Mouse (Mus musculus) limb, embryonic 11.5 days (tissue): ENCODE measurements around the gene Vps72. TPM values are rescaled to one million over a fixed set of nuclear protein-coding genes. Genes with fewer than 3 reads are reported as not detected.
A peak's percentile ranks its signal among the peaks of the same experiment; 100 is the strongest.
"Not testable (repeated sequence)": the region's sequence is repeated elsewhere in the genome, so short reads cannot be mapped to it uniquely, and the experiment has no call there.

ENCODE experiments used
- ATAC-seq: fragments of 200-750 bp; cut with Nextera tagmentation; 2 replicates; pipeline ENCODE4 v1.8.0; 2017; ENCODE audit warnings: low read depth; ENCODE audit not compliant: insufficient number of reproducible peaks, low FRiP score, low TSS enrichment
- DNase-seq: peaks from one replicate; pipeline ENCODE4 v3.0.0-alpha.2; 2015; ENCODE audit warnings: low spot score
- H3K27ac ChIP-seq: fragments of 300-500 bp; sonication (generic); replicated peaks from 2 replicates; pipeline ENCODE4 v1.5.1; 2014; ENCODE audit warnings: low read depth, mild to moderate bottlenecking, low read length
- H3K27me3 ChIP-seq: fragments of 300-500 bp; sonication (generic); 2 replicates; pipeline ENCODE4 v1.6.1; 2014; ENCODE audit warnings: mild to moderate bottlenecking, low read length, mixed read lengths; ENCODE audit not compliant: control insufficient read depth, insufficient read depth
- H3K36me3 ChIP-seq: fragments of 300-500 bp; sonication (generic); 2 replicates; pipeline ENCODE4 v1.6.1; 2014; ENCODE audit warnings: mild to moderate bottlenecking, low read length, moderate library complexity, mixed read lengths; ENCODE audit not compliant: control insufficient read depth, insufficient read depth
- H3K4me1 ChIP-seq: fragments of 300-500 bp; sonication (generic); 2 replicates; pipeline ENCODE4 v1.6.1; 2014; ENCODE audit warnings: low read length, mixed read lengths; ENCODE audit not compliant: control insufficient read depth, insufficient read depth
- H3K4me2 ChIP-seq: fragments of 300-500 bp; sonication (generic); 2 replicates; pipeline ENCODE4 v1.6.1; 2014; ENCODE audit warnings: low read depth, mild to moderate bottlenecking, moderate library complexity; ENCODE audit not compliant: severe bottlenecking
- H3K4me3 ChIP-seq: fragments of 300-500 bp; sonication (generic); 2 replicates; pipeline ENCODE4 v1.5.1; 2014; ENCODE audit warnings: low read depth, low read length
- H3K9ac ChIP-seq: fragments of 300-500 bp; sonication (generic); 2 replicates; pipeline ENCODE4 v1.6.1; 2014; ENCODE audit warnings: mild to moderate bottlenecking, low read length
- H3K9me3 ChIP-seq: fragments of 300-500 bp; sonication (generic); 2 replicates; pipeline ENCODE4 v1.6.1; 2016; ENCODE audit warnings: low read length; ENCODE audit not compliant: control insufficient read depth
- WGBS: fragments of 180-500 bp; shearing (Covaris S2); extraction: QIAGEN DNeasy Blood & Tissue Kit; methylation state at CpG from one replicate; pipeline ENCODE4 v1.1.7; 2014; 5-methylcytosine and 5-hydroxymethylcytosine counted together
- polyA plus RNA-seq: library from polyadenylated mRNA; unstranded; fragments of >200 nt; fragmentation: Nextera tagmentation; extraction: Ambion mirVana; gene quantifications from 2 replicates; pipeline ENCODE4 v1.2.1, GENCODE M21; 2014

The Vps72 gene
- polyA plus RNA-seq, 1 experiment from 2014 or later = 254 TPM

DNA sequence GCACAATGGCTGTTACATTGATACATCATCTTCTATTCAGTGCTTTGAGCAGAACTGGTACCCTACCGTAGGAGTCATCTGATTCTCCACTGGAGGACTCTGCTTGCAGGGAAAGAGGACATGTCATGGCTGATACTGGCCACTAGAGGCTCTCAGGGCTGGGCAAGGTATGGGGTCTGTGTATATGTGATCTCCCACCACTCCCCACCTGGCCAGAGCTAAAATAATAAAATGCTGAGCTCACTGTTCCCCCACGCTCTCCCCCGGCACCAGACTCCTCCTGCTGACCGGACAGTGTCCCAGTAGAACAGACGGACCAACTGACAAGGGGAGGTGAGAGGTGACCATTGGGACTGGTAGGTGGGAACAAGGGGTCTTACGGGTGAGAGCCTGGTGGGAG lies 13.4 kb downstream of the Vps72 start, which contains the start of gene Tmod4:
TSS of gene Tmod4 (plus strand) at position 231 of the 400 bp plus-strand sequence.
- H3K27me3 ChIP-seq = no peaks in the 10 kb centered on the region
- 62% methylated on average over 6 of the region's 6 CpGs for WGBS
- H3K4me3 ChIP-seq = no peak within 1 kb of the TSS
- peaks cover 23% of the 10 kb centered on the region; the same call in 1 of the 2 replicates for H3K36me3 ChIP-seq
- H3K4me1 ChIP-seq = no peaks in the 10 kb centered on the region
- no peak within 1 kb of the TSS for H3K27ac ChIP-seq
- no peak within 1 kb of the TSS for H3K4me2 ChIP-seq
- H3K9me3 ChIP-seq = no peaks in the 10 kb centered on the region
- DNase-seq (peak; percentile 47), ATAC-seq (peak; percentile 52; the same call in 1 of the 2 replicates)
- H3K9ac ChIP-seq = no peak within 1 kb of the TSS

DNA sequence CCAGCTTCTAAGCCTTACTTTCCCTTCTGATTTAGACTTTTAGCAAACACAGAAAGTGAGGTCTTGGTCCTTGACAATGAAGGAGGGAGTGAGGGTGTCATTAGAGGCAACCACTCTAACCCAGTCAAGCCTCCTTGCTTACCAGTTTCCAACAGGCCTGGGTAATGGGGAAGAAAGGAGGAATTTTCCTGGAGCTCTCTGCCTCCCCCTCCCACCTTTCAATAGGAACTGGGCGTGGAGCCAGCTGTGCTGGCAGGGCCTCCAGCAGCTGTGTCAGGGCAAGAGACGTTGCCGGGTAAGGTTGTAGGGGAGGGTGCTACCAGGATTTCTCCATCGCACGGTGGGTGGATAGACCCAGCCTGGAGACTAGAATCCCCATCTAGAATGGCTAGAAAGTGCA lies 14.2 kb downstream of the Vps72 start:
- Histone ChIP-seq H3K9me3 (no peaks in the 10 kb centered on the region), H3K4me1 (no peaks in the 10 kb centered on the region), H3K36me3 (peaks cover 19% of the 10 kb centered on the region; the same call in 1 of the 2 replicates), H3K27me3 (no peaks in the 10 kb centered on the region), H3K4me2 (no peak overlapping the region), H3K9ac (no peak overlapping the region), H3K27ac (no peak overlapping the region), H3K4me3 (no peak overlapping the region)
- ATAC-seq (no peak), DNase-seq (no peak)
- WGBS = 43% methylated on average over 5 of the region's 5 CpGs

DNA sequence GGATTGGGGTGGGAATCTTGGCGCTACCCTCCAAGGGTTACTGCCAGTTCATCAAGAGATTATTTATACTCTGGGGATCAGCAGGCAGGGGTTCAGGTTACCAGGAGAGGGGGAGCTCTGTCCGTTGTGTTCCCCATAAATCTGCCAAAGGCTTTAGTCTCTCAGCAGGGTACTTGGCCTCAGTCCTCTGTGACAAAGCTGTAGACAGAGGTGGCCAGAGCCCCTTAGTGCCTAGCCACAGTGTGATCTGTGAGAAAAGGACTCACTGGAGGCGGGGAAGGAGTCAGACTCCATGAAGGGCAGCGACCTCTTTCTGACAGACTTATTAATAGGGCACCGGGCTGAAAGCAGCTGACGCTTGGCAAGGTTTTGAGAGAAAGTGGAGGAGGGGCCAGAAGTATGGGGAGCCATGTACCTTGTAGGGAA lies 18.4 kb downstream of the Vps72 start:
- ATAC-seq = no peak
- no peak overlapping the region for H3K27ac ChIP-seq
- H3K4me3 ChIP-seq = no peak overlapping the region
- no peak for DNase-seq
- H3K9me3 ChIP-seq = no peaks in the 10 kb centered on the region
- no peaks in the 10 kb centered on the region; the same call in 1 of the 2 replicates for H3K4me1 ChIP-seq
- 31% methylated on average over 6 of the region's 6 CpGs for WGBS
- no peak overlapping the region for H3K9ac ChIP-seq
- no peaks in the 10 kb centered on the region for H3K27me3 ChIP-seq
- 0 out of 2 replicates have a peak, but pooled peaks cover 3% of the 10 kb centered on the region for H3K36me3 ChIP-seq
- no peak overlapping the region for H3K4me2 ChIP-seq

DNA sequence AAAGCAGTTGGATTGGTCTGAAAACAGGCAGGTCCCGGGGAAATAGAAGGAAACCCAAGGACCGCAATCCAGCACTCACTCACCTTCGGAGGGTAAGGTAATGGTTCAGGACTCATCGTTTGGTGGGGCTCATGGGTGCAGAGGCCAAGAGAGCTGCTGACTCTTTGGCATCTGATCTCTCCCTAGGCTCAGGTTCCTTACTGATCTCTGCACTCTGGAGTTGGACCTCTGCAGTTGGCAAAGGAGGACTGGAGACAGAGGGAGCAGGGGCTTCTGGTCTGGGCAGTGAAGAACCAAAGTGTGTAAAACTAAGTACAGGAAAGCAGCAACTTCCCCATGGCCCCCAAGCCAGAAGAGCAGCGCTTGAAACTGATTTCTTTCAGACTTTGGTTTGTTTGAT lies 19.3 kb downstream of the Vps72 start:
- DNase-seq = no peak
- Histone ChIP-seq H3K27ac (no peak overlapping the region), H3K9ac (no peak overlapping the region), H3K27me3 (no peaks in the 10 kb centered on the region), H3K9me3 (no peaks in the 10 kb centered on the region), H3K4me2 (no peak overlapping the region), H3K4me1 (peaks cover 3% of the 10 kb centered on the region; the same call in 1 of the 2 replicates), H3K36me3 (0 out of 2 replicates have a peak, but pooled peaks cover 3% of the 10 kb centered on the region), H3K4me3 (no peak overlapping the region)
- no peak for ATAC-seq
- 84% methylated on average over 5 of the region's 5 CpGs for WGBS

DNA sequence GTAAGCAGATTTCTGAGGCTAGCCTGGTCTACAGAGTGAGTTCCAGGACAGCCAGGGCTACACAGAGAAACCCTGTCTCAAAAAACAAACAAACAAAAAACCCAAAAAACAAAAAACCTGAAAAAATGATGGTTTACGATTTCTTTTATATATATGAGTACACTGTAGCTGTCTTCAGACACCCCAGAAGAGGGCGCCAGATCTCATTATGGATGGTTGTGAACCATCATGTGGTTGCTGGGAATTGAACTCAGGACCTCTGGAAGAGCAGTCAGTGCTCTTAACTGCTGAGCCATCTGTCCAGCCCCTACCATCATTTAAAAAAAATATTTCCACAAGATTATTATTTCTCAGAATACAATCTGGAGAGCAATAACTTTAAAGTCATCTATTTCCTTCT lies 21.6 kb downstream of the Vps72 start:
- H3K9ac ChIP-seq = not testable (repeated sequence)
- WGBS = 87% methylated on average over 2 of the region's 2 CpGs

DNA sequence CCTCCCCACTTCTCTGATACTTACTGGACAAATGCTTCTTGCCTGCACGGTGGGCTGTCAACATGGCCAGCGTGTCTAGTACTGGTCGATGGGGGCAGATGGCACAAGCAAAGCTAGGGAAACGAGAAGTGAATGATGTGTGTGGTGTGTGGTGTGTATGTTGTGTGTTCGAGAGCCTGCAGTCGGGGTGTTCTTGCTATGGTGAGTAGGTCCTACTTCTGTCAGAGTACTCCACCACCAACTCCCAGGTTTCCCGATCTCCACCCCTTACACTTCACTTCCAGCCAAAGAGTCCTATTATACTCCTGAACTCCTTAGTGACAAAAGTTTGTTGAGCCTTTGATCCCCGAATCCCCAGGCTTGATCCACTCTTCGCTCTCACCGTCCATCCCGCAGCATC lies 22.4 kb downstream of the Vps72 start:
- Histone ChIP-seq H3K9me3 (no peaks in the 10 kb centered on the region), H3K27me3 (no peaks in the 10 kb centered on the region), H3K9ac (peak overlapping the region; percentile 74), H3K4me2 (peak overlapping the region; percentile 76), H3K4me1 (peaks cover 4% of the 10 kb centered on the region; the same call in 1 of the 2 replicates), H3K4me3 (peak overlapping the region; percentile 65), H3K27ac (no peak overlapping the region), H3K36me3 (0 out of 2 replicates have a peak, but pooled peaks cover 3% of the 10 kb centered on the region)
- ATAC-seq (no peak), DNase-seq (no peak)
- 58% methylated on average over 11 of the region's 11 CpGs for WGBS

More for the DNA sequence above, 21.6 kb downstream of the Vps72 start:
- H3K4me2 ChIP-seq, H3K27me3 ChIP-seq, H3K9me3 ChIP-seq, H3K27ac ChIP-seq, ATAC-seq, H3K4me1 ChIP-seq, H3K4me3 ChIP-seq, H3K36me3 ChIP-seq, DNase-seq: not testable (repeated sequence)

DNA sequence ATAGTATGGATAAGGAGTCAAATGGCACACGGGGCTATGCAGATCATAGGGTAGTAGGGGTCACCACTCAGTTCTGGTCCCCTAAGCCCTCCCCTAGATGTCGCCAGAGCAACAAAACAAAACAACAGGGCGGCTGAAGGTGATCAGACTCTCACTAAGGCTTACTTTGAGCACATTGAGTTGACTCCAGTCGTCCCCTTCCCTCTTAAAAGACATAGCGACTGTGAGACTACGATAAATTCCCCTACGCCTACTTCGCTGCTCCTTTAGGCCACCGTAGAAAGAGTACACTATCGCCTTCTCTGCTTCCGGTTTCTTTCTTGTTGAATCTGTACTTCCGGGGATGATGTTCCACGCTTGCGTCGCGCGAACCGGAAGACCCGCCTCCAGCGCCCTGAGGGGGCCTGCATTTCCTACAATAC lies 22.9 kb downstream of the Vps72 start, which contains the start of the genes Scnm1 and Lysmd1:
TSS of gene Scnm1 (minus strand) at position 332 of the 422 bp plus-strand sequence.
TSS of gene Lysmd1 (plus strand) at position 409 of the 422 bp plus-strand sequence.
- peak within 1 kb of the TSS; percentile 65 for H3K4me3 ChIP-seq
- DNase-seq = peak; percentile 89
- H3K27ac ChIP-seq = peak within 1 kb of the TSS; percentile 61; the same call in 1 of the 2 replicates
- H3K9me3 ChIP-seq = no peaks in the 10 kb centered on the region
- H3K4me1 ChIP-seq = peaks cover 4% of the 10 kb centered on the region; the same call in 1 of the 2 replicates
- under 1% methylated on average over 20 of the region's 20 CpGs for WGBS
- peak; percentile 92 for ATAC-seq
- peak within 1 kb of the TSS; percentile 76 for H3K4me2 ChIP-seq
- H3K9ac ChIP-seq = peak within 1 kb of the TSS; percentile 74
- no peaks in the 10 kb centered on the region for H3K27me3 ChIP-seq
- H3K36me3 ChIP-seq = 0 out of 2 replicates have a peak, but pooled peaks cover 3% of the 10 kb centered on the region

DNA sequence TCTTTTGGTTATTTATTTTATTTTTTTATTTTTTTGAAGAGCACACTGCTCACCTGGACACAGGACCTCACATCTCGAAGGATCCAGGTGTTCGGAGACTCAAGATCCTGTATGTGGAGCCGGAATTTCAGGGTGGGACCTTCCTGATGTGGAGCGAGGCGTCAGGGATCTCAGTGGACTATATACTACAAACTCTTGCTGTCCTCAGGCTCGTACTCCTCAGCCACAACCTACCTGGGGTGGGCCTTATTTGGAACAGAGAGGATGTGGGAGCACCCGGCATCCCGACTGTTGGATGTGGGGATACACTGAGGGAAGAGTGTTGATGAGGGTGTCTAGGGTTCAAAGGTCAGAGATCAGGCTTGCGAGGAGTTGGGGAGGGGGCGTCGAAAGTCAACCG lies 23.3 kb downstream of the Vps72 start:
- H3K4me2 ChIP-seq, H3K4me3 ChIP-seq, H3K27me3 ChIP-seq, H3K9ac ChIP-seq, DNase-seq, H3K36me3 ChIP-seq, H3K27ac ChIP-seq, H3K9me3 ChIP-seq, H3K4me1 ChIP-seq: not testable (repeated sequence)
- no CpG with 5 or more reads among the region's 12 CpGs for WGBS
- ATAC-seq = peak; percentile 22; the same call in 1 of the 2 replicates
